Mouse (Mus musculus): ENCODE measurements around the gene Gm20431.

- no peak for TF ChIP-seq HCFC1 (IDR thresholded peaks at IDR 0.05; ENCODE audit: borderline replicate concordance, insufficient read depth, low read length)
- TF ChIP-seq CHD2 (IDR thresholded peaks at IDR 0.05; ENCODE audit: low read depth, low read length) = no peak
- no peak for TF ChIP-seq MAFK (IDR thresholded peaks at IDR 0.05; ENCODE audit: insufficient read depth, low read depth, low read length)
Observed at GRCm38 (mm10) chr2:167634865-167635512, 26.3 kb downstream of the Gm20431 start.

Data from ES-E14 (cell line).